Mouse (Mus musculus) bone marrow macrophage, adult 2 months (primary cell): ENCODE results near the gene Gja5.

Experiments used
- CTCF ChIP-seq: IDR thresholded peaks from 2 replicates; pipeline ENCODE4 v1.5.1; 2012; ENCODE audit warnings: low read depth, mild to moderate bottlenecking, low read length, moderate library complexity
- POLR2A ChIP-seq: IDR thresholded peaks from 2 replicates; pipeline ENCODE4 v1.6.1; 2012; ENCODE audit warnings: mild to moderate bottlenecking, low read depth, low read length, borderline replicate concordance

GRCm38 (mm10) chr3:96953489-96954233 lies 49.2 kb downstream of the Gja5 start:
- TF ChIP-seq CTCF (no peak), POLR2A (no peak)
